Mouse (Mus musculus) c-Kit-positive CD71-negative TER-119-negative erythroid progenitor cells, embryonic 14.5 days (primary cell): ENCODE measurements around the gene Gm42421.

Experiments used
- DNase-seq: peaks from one replicate; pipeline ENCODE4 v3.0.0-alpha.2; 2013; ENCODE audit warnings: low read depth

Gene Gm42421

DNA sequence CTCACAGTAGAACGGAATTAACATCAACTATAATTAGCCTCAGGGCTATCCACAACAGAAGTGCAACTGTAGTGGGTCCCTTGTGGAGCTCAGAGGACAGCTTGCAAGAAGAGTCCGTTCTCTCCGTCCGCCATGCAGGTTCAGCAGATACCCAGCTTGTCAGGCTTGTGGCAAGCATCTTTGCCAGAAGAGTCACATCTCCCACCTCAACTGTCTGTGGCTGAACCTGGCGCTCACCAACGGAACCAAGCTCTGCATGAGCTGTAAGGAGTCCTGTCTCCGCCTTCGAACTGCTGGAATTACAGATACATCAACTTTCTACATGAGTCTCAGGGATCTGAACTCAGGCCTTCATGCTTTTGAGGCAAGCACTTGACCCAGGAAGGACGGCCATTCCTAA, 8.2 kb downstream of the Gm42421 start:
- DNase-seq: no peak

DNA sequence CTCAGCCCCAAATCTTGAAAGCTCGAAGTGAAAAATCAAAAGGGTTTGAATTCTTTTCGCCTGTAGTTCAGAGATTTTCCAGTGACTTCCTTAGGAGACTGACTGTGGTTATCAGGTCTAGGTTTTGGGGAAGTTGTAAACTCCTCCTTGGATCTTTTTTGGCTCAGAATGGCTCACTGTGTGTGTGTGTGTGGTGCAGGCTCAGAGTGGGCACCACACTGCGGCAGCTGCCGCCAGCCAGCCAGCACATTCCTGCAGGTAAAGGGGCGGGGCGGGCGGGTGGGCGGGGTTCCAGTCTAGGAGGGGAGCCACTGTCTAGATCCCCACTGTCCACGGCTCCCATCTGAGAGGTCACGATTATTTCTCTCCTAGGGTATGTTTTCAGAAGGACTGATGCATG, 13.6 kb downstream of the Gm42421 start:
- DNase-seq: no peak

DNA sequence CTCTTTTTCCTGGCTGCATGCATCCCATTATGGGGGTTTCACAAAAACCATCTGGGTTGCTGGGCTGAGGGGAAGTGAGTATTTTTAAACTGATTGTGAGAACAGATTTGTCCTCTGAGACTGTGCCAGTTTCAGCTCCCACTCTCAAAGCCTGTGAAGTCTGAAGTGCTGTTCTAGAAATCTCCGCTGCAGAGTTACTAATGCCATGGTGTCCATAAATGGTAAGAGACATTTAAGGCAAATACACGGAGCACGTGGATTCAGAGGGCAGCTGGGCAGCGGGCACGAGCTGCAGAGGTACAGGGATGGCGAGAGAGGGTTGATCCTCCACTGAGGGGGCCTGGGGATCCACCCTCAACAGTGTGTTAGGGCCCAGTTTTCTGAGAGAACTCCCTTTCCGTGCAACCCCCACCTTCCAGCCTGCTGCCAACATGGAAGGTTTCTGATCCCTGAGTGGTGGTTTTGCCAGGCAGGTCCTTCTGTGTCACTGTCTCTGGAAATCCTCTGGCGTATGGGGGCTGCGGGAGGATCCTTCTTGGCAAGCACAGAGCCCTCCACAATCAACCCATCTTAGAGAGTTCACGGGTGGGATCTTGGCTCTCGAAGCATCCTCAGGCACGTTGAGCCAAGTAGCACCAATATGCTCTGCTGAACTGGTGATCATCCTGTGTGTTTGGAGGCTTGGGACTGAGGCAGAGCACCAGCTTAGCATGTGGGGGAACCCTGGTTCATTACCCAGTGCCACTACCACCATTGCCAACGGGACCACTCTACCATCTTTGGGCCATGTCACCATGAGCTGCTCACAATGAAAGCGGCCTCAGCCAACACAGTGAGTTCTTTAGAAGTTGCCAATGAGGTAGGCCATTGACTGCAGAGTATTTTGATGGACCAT, 15.5 kb downstream of the Gm42421 start:
- DNase-seq: no peak

DNA sequence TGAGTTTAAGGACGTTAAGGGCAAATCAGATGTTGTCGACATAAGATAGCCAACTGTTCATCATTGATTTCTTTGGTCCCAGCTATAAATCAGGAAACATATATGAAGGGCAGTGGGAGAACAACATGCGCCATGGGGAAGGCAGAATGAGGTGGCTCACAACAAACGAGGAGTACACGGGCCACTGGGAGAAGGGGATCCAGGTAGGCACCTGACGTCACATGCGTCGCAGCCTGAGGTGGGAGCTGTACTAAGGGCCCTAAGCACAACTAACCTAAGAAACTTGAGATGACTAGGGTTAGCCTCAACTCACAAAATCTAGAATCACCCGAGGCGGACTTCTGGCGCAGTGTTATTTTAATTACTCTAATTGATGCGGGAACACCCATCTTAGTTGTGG, 20.4 kb downstream of the Gm42421 start:
- no peak for DNase-seq

DNA sequence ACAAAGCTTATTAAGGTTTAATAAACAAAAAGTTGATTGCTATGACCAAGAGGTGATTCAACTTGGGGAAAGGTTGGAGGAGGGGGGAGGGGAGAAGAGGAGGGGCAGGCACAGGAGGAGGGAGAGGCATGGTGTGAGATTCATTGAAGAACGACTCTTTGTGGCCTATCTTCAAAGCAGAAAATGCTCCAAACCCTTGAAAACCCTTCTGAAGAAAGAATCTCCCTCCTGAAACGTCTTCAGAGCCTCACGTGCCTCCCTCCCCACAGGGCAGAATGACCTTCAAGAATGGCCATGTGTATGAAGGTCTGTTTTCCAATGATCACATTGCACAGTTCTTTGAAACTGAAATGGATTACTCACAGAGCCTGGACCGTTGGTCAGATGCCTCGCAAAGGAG, 22.0 kb downstream of the Gm42421 start:
- DNase-seq: no peak

DNA sequence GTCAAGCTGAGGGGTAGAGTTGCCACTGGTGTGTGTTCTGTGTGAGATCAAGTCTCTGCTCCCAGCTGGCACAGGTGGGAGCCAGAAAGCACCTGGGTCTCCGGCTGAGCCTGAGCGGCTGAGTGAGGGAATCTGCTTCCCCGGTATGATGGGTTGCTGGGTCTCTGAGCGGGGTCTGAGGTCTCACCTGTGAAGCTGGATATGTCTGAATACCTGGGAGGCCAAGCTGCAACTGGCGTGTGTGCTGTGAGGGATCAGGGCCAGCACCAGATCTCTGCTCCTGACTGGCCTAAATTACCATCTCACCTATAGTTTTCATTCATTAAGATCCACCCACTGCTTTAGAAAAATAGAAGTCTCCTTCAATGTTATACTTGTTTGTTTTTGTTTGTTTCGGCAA, 29.1 kb downstream of the Gm42421 start:
- DNase-seq: no peak

DNA sequence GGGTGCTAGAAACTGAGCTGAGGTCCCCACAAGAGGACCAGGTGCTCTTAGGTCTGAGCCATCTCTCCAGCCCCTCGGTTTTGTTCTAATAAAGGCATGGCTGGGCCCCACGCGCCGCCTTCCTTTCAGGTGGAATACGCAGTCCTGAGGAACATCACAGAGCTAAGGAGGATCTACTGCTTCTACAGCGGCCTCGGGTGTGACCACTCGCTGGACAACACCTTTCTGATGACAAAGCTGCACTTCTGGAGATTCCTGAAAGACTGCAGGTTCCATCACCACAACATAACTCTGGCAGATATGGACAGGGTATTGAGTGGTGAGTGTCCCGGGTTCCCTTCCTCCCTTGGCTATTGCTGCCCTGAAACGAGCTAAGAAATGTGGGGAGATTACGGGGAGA, 31.6 kb downstream of the Gm42421 start:
- no peak for DNase-seq

DNA sequence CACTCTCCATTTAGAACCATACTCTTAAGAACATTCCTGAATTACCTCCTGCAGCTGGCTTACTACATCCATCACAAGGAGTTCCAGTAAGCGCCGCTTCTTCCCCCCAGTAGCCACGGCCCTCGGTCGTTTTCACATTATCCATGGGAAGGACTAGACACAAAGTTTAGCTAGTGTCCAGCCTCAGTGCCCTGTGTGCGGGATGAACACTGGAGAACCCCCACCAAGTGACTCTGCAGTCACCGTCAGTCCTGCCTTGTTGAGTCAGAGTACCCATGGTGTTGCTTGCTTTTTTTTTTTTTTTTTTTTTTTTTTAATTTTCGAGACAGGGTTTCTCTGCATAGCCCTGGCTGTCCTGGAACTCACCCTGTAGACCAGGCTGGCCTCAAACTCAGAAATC, 33.2 kb downstream of the Gm42421 start:
- DNase-seq: no peak

DNA sequence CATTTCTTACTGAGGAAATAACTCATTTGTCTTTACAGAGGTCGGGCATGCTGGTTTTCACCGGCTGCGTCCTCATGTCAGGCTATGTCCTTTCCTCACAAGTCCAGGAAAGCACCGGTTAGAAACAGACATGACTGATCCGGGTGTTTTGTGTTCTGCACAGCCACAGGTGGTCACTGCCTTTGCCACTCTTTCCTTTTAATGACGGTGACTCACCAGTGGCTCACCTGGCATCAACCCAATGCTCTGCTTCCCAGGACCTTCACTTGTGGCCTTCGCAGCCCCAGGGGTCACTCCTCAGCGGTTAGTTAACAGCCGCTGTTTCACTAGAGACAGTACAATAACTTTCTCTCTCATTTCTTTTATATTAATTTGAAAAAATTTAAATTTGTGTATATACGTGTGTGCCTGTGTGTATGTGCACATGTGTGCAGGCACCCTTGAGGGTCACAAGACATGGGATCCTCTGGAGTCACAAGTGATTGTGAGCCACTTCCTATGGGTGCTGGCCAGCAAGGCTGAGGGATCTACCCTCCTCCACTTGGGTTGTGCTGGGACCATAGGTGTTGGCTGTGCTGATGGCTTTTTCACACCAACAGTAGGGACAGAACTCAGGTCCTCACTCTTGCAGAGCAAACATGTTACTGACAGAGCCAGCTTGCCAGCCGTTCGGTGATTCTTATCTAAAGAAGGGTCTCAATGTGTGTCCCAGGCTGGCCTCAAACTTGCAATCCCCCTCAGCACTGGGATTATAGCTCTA, 37.8 kb downstream of the Gm42421 start:
- no peak for DNase-seq

DNA sequence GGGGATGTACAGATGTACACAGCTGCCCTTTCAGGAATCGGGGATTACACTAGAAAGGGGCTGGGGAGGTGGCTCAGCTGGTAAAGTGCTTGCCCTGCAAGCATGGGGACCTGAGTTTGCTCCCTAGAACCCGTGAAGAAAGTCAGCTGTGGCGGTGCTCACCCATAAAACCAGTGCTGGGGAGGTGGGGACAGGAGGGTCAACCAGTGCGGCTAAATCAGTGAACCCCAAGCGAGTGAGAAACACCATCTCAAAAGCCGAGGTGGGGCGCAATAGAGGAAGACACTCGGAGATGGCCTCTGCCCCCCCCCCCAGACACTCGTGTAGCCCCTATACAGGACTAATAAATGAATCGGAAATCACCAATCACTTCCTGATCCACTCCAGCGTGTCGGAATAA, 38.7 kb downstream of the Gm42421 start:
- no peak for DNase-seq

DNA sequence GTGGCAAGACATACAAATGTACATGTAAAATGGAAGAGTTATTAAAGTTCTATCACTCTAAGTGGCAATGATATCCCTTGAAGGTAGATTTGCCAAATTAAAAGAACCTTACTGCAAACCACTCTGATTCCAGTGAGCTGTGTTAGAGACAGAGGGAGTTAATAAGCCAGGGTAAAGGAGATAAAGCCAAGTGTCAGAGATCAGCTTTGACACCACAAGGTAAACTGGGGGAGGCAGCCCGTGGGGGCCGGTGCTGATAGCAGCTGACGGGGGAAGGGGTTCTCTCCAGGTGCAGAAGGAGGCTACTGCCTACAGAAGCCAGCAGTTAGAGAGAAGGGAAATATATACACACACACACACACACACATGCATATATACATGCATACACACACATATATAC, 44.7 kb downstream of the Gm42421 start:
- no peak for DNase-seq

DNA sequence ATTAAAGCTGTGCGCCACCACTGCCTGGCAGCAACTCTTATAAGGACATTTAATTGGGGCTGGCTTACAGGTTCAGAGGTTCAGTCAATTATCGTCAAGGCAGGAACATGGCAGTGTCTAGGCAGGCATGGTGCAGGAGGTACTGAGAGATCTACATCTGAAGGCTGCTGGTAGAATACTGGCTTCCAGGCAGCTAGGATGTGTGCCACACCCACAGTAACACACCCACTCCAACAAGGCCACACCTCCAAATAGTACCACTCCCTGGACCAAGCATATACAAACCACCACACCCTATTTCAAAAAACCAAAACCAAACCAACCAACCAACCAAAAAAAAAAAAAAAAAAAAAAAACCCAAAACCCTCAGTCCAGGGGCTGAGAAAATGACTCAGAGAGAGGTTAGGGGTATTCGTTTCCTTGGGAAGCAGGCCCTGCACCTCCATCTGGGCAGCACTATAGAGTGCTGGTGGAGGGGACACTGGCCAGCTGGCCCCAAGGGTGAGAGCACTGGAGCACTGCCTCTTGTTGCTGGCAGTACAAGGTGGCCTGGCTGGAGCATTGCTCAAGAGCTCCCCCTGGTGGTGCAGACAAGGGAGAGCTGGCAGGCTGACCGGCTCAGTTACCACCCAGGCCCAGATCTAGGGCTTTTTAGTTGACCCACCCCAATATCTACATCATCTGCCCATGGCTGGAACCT, 47.1 kb downstream of the Gm42421 start:
- DNase-seq: peak; percentile 45

DNA sequence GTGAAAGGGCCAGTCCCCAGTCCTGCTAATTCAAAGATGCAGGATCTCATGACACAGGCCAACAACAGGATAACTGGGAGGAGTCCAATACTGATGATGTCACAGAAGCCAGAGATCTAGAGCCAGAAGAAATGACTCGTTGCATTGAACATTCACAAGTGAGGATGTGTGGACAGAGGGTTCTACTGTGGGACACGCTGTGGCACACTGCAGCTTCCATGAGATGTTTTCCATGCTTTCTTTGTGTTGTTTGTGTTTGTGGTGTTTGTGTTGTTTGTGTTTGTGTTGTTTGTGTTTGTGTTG, 47.6 kb downstream of the Gm42421 start:
- DNase-seq: no peak

DNA sequence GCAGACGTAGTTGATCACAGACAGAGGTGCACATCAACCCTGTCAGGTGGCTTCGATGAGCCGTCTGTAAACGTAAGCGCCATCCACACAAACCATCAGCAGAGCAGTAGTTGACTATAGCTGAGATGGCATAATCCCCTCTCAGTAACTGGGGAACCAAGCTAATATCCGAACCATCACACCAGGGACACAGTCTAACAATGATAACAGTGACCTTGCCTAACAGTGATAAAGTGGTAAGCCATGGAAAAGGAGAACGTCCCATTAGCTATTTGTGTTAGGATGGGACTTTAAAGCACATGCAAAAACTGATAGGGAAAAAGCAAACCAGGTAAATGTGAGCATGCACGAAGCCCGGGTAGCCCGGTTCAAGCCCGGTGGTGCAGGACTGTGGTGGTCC, 48.3 kb downstream of the Gm42421 start:
- no peak for DNase-seq

DNA sequence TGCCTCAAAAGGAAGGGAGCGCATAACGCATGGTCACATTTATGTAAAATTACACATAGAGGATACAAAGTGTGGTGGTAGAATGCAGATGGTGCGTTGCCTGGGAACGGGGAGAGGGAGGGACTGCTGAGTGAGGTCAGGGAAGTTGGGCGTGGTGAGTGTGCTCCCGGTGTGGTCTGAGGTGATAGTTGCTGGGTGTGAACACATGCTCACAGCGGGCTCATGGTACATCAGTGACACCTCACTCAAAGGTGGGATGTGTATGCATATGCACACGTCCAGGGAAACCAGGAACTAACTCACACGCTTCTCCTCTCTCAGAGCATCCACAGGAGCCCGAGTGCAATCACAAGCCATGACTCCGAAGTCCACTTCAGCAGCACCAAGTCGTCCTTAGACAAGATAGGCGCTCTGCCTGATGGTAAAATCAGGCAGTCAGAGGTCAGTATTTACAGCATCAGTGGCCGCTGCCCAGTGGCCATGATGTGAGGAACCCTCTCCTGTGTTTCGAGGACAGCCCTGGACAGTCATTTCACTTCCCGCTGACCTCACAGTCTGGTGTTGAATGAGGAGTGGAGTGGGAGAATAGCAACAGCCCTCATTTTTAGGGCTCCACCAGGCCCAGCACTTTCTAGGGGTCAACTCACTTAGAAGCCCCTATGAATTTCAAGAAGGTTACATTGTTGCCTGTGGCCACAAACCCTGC, 48.9 kb downstream of the Gm42421 start:
- no peak for DNase-seq

DNA sequence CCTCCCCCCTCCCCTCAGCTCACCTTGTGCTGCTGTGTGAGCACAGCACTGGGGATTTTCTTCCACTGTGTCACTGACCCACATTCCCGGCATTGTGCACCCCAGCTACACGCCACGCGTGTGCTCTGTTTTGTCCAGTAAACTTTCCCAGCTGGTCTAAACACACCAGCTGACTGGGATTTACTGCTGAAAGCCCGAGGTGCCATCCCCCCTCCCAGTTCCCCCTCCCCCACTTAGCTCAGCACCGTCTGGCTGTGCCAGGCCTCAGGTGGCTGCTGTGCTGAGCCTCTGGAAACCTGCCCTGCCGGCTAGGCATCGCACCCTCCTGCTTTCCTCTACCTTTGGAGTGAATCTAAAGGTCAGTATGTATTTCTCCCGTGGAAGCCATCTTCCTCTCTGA, 52.9 kb downstream of the Gm42421 start:
- DNase-seq: no peak

DNA sequence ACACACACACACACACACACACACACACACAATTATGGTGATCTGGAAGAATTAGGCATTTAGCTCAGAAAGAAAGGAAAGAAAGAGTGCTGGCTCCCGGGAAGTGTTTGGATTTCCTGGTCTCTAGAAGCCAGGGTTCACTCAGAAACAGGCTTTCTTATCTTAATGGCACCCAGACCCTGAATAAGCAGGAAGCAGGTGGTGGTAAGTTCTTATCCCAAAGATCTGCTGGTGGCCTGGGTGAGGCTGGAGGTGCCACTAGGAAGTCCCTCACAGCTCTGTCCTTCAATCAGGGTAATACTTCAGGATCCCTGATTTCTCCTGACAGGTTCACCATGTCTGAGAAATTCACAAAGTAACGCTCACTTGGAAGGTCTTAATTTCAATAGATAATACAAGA, 54.4 kb downstream of the Gm42421 start:
- no peak for DNase-seq

DNA sequence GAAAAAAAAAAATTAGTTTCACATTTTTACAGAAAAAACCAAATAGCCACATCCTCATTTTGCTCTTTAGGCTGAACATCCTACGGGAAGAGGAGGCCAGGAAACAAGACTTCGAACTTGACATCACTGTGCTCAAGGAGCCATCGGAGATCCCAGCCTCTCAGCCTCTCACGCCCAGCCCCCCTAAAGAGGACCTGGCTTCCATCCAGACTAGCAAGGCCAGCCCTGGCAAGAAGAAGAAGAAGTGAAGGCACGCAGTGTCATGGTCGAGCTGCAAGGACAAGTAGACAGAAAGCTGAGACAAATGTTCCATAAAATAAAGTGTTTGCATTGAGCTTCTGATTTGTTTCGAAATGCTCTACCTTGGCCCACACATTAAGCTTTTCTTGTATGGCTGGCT, 57.4 kb downstream of the Gm42421 start:
- DNase-seq: no peak
